Mouse (Mus musculus) liver, embryonic 14.5 days (tissue): ENCODE data around the gene Olfr435. TPM values are rescaled to one million over a fixed set of nuclear protein-coding genes. Genes with fewer than 3 reads are reported as not detected.

Experiments
- ATAC-seq: fragments of 200-750 bp; cut with Nextera tagmentation; 2 replicates; pipeline ENCODE4 v1.8.0; 2017; ENCODE audit warnings: moderate number of reproducible peaks, mild to moderate bottlenecking, moderate library complexity; ENCODE audit not compliant: insufficient read depth
- DNase-seq, 3 experiments: peaks; one replicate each; pipeline ENCODE4 v3.0.0-alpha.2; 2012 to 2013; ENCODE audit warnings: low read depth in 3 of 3, low spot score in 3 of 3
- H3K27ac ChIP-seq: fragments of 300-500 bp; sonication (generic); 2 replicates; pipeline ENCODE4 v1.5.1; 2014; ENCODE audit warnings: moderate library complexity, mild to moderate bottlenecking, control low read depth, inconsistent platforms
- H3K27me3 ChIP-seq: fragments of 300-500 bp; sonication (generic); 2 replicates; pipeline ENCODE4 v1.6.1; 2014; ENCODE audit warnings: mild to moderate bottlenecking, low read length, moderate library complexity; ENCODE audit not compliant: control insufficient read depth, insufficient read depth
- H3K36me3 ChIP-seq: fragments of 300-500 bp; sonication (generic); replicated peaks from 2 replicates; pipeline ENCODE4 v1.6.1; 2014; ENCODE audit warnings: low read depth; ENCODE audit not compliant: control insufficient read depth, insufficient read depth
- H3K4me1 ChIP-seq, 2 experiments: fragments of 200-500 bp in 1 of 2; fragments of 300-500 bp in 1 of 2; sonication (generic) in 1 of 2; replicated peaks; 2 replicates each; pipeline ENCODE4 v1.6.1; 2012 to 2014; ENCODE audit warnings: antibody characterized with exemption in 1 of 2, inconsistent platforms in 1 of 2, low read length in 1 of 2; ENCODE audit not compliant: control insufficient read depth in 2 of 2, insufficient read depth in 2 of 2
- H3K4me2 ChIP-seq: fragments of 300-500 bp; sonication (generic); 2 replicates; pipeline ENCODE4 v1.6.1; 2014; ENCODE audit warnings: low read depth, mild to moderate bottlenecking, control low read depth, moderate library complexity
- H3K4me3 ChIP-seq, 2 experiments: fragments of 200-500 bp in 1 of 2; fragments of 300-500 bp in 1 of 2; sonication (generic) in 1 of 2; 2 replicates each; pipeline ENCODE4 v1.5.1; 2012 to 2014; ENCODE audit warnings: low read depth in 2 of 2, low read length in 2 of 2, mild to moderate bottlenecking in 2 of 2, control low read depth in 1 of 2, inconsistent platforms in 1 of 2, moderate library complexity in 1 of 2; ENCODE audit not compliant: insufficient read depth in 1 of 2
- H3K9ac ChIP-seq: fragments of 300-500 bp; sonication (generic); replicated peaks from 2 replicates; pipeline ENCODE4 v1.6.1; 2014; ENCODE audit warnings: mild to moderate bottlenecking, control low read depth, moderate library complexity
- H3K9me3 ChIP-seq: fragments of 300-500 bp; sonication (generic); 2 replicates; pipeline ENCODE4 v1.6.1; 2016; ENCODE audit warnings: low read length, mixed read lengths; ENCODE audit not compliant: control insufficient read depth
- CTCF ChIP-seq: IDR thresholded peaks from 2 replicates; pipeline ENCODE4 v1.5.1; 2016; ENCODE audit warnings: antibody characterized with exemption, low read depth, control low read depth
- EP300 ChIP-seq: IDR thresholded peaks from 2 replicates; pipeline ENCODE4 v1.6.1; 2016; ENCODE audit warnings: antibody characterized with exemption, low read depth
- WGBS: fragments of 180-500 bp; shearing (Covaris S2); extraction: QIAGEN DNeasy Blood & Tissue Kit; methylation state at CpG from one replicate; pipeline ENCODE4 v1.1.7; 2014; ENCODE audit not compliant: insufficient replicate concordance; 5-methylcytosine and 5-hydroxymethylcytosine counted together
- polyA plus RNA-seq, 2 experiments: library from polyadenylated mRNA; depleted of rRNA in 1 of 2; stranded (reverse) in 1 of 2; unstranded in 1 of 2; fragments of >200 nt; fragmentation: Nextera tagmentation in 1 of 2; extraction: Ambion mirVana in 1 of 2; gene quantifications; 2 replicates each; pipeline versions ENCODE4 v1.2.1 to v1.2.3; 2012 to 2014

Gene Olfr435
- polyA plus RNA-seq (2012; rRNA removed): not detected in 2 replicates
- polyA plus RNA-seq (2014; fragmentation: Nextera tagmentation; extraction: Ambion mirVana): not detected in 2 replicates

DNA sequence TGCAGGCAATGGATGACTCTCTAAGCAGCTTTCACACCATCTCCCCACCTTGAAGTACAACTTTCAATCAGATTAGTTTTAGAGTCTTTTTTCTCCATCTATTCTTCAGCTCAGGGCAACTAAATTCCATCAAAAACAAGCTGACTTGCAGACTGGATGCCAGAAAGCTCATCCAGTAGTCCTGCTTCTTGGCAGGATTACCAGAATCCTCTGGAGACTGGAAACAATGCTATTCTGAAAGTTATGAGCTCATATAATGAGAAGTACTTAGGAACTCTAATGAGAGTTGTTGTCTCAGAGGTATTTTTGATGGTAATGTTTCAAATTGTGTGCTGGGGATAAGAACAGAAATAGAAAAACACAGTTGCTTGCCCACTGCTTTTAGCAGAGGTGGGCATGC is at the start of gene Olfr435:
Olfr435 (plus strand) TSS at position 366 of the 400 bp plus-strand sequence.
- Histone ChIP-seq H3K9me3 (no peaks in the 10 kb centered on the region), H3K4me2 (no peak within 1 kb of the TSS), H3K36me3 (no peaks in the 10 kb centered on the region), H3K27ac (no peak within 1 kb of the TSS), H3K27me3 (no peaks in the 10 kb centered on the region), H3K9ac (no peak within 1 kb of the TSS), H3K4me1 (no peaks in the 10 kb centered on the region), H3K4me3 (no peak within 1 kb of the TSS)
- no peak for DNase-seq
- no peak for ATAC-seq
- no peak for TF ChIP-seq EP300
- no peak for TF ChIP-seq CTCF

DNA sequence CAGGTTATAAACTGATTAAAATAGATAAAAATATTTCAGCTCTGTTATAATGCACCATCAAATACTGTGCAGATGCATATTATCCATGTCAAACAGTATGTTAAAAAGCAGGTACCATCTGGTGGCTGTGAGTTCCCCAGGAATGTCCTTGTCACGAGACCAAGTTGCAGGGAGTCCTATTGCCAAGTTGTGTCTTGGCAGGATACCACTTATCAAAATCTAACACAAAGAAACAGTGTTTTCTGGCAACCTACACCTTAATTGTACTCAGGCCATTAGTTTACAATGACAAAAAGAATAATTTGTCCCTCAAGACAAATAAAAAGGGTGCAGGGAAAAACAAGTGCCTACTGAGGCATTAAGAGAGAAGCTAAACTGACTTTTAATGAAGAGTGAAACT is 37.4 kb upstream of the Olfr435 start:
- H3K4me3 ChIP-seq: no peak overlapping the region
- no peak for TF ChIP-seq CTCF
- TF ChIP-seq EP300: no peak
- no peaks in the 10 kb centered on the region for H3K4me1 ChIP-seq
- H3K4me2 ChIP-seq: no peak overlapping the region
- no peaks in the 10 kb centered on the region for H3K36me3 ChIP-seq
- no peaks in the 10 kb centered on the region for H3K27me3 ChIP-seq
- DNase-seq (no peak), ATAC-seq (no peak)
- WGBS: 43% methylated on average over 1 of the region's 1 CpGs
- H3K27ac ChIP-seq: no peak overlapping the region
- no peaks in the 10 kb centered on the region for H3K9me3 ChIP-seq
- H3K9ac ChIP-seq: no peak overlapping the region

DNA sequence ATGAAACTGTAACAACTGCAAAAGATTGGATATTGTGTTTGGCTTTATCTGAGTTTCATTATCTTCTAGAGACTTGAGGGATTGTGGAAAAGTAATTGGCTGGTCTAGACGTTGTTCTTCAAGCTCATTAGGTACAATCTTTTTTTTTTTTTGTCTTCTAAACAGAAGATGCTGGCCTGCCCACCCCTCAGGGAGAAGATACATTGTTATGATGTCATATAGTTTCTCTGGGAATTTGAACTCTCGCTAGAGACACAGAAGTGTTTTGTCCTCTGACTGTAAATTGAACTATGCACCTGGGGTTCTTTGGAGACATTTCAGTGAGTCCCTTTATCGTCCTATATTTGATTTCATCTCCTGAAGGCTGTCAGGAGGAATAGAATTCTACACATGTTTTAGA is 34.0 kb upstream of the Olfr435 start, which contains the start of gene Olfr437:
Olfr437 (plus strand) TSS at position 301 of the 400 bp plus-strand sequence.
- ATAC-seq: no peak
- no peak within 1 kb of the TSS for H3K4me2 ChIP-seq
- DNase-seq: no peak

DNA sequence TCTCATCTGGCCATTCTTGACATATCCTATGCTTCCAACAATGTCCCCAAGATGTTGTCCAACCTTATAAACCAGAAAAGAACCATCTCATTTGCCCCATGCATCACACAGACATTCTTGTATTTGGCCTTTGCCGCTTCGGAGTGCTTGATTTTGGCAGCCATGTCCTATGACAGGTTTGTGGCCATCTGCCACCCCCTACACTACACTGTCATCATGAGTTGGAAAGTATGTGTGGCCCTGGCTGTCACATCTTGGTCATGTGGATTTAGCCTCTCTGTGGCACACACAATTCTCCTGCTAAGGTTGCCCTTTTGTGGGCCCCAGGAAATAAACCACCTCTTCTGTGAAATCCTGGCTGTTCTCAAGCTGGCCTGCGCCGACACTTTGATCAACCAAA is 29.7 kb upstream of the Olfr435 start:
- no peaks in the 10 kb centered on the region for H3K27me3 ChIP-seq
- H3K4me2 ChIP-seq: no peak overlapping the region
- no peaks in the 10 kb centered on the region for H3K36me3 ChIP-seq
- DNase-seq (no peak), ATAC-seq (no peak)
- H3K4me1 ChIP-seq: no peaks in the 10 kb centered on the region
- no peaks in the 10 kb centered on the region for H3K9me3 ChIP-seq
- 58% methylated on average over 4 of the region's 4 CpGs for WGBS
- TF ChIP-seq EP300 (no peak), CTCF (no peak)
- H3K27ac ChIP-seq: no peak overlapping the region
- H3K9ac ChIP-seq: no peak overlapping the region
- no peak overlapping the region for H3K4me3 ChIP-seq

More for the DNA sequence above, 34.0 kb upstream of the Olfr435 start, which contains the start of gene Olfr437:
- Histone ChIP-seq H3K4me1 (no peaks in the 10 kb centered on the region), H3K36me3 (no peaks in the 10 kb centered on the region), H3K27ac (no peak within 1 kb of the TSS), H3K4me3 (no peak within 1 kb of the TSS), H3K9me3 (no peaks in the 10 kb centered on the region), H3K9ac (no peak within 1 kb of the TSS), H3K27me3 (no peaks in the 10 kb centered on the region)
- TF ChIP-seq EP300 (no peak), CTCF (no peak)
- 40% methylated on average over 3 of the region's 3 CpGs for WGBS

DNA sequence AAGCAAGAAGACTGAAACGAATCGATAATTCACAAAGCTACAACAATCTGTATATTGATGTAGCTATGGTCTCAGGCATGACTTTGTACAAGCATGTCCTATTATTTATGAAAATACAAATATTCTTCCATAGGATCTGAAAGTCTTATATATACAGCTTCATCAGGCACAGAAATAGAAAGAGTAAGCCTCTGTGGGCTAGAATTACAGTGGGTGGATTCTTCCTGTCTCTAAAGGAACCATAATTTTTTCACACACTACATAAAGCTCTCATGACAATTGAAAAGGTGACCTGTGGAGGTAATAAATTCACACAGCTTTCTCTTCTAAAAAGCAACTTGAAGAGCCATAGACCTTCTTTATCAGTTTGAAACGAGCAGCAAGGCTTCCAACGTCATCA is 25.1 kb upstream of the Olfr435 start, which contains the start of gene Olfr13:
Olfr13 (plus strand) TSS at position 301 of the 400 bp plus-strand sequence.
- no peak within 1 kb of the TSS for H3K4me2 ChIP-seq
- no peaks in the 10 kb centered on the region for H3K4me1 ChIP-seq
- H3K27me3 ChIP-seq: no peaks in the 10 kb centered on the region
- no peak for DNase-seq
- H3K9me3 ChIP-seq: no peaks in the 10 kb centered on the region
- no peak within 1 kb of the TSS for H3K27ac ChIP-seq
- no peak within 1 kb of the TSS for H3K9ac ChIP-seq
- no peak for ATAC-seq
- TF ChIP-seq CTCF: no peak
- TF ChIP-seq EP300: no peak
- H3K36me3 ChIP-seq: no peaks in the 10 kb centered on the region
- 48% methylated on average over 4 of the region's 4 CpGs for WGBS
- H3K4me3 ChIP-seq: no peak within 1 kb of the TSS
